Mouse (Mus musculus): ENCODE results near the gene Ifi207. TPM values are rescaled to one million over a fixed set of nuclear protein-coding genes. Genes with fewer than 3 reads are reported as not detected.
"Not testable (repeated sequence)": the region's sequence is repeated elsewhere in the genome, so short reads cannot be mapped to it uniquely, and the experiment has no call there.

Ifi207 gene
- polyA plus RNA-seq (2015; fragmentation: Nextera tagmentation; extraction: Ambion mirVana), result 1.3 and 1.4 TPM in 2 replicates

GRCm38 (mm10) chr1:173741656-173742055 is at the start of gene Ifi207:
Ifi207 (minus strand) TSS chr1:173741747.
- Histone ChIP-seq H3K9ac (no peak within 1 kb of the TSS), H3K36me3 (replicated peaks) (no peaks in the 10 kb centered on the region), H3K4me2 (no peak within 1 kb of the TSS), H3K27me3 (no peaks in the 10 kb centered on the region), H3K4me1 (replicated peaks) (no peaks in the 10 kb centered on the region), H3K27ac (replicated peaks) (no peak within 1 kb of the TSS), H3K9me3 (replicated peaks) (no peaks in the 10 kb centered on the region), H3K4me3 (replicated peaks) (no peak within 1 kb of the TSS)
- ATAC-seq (ENCODE audit: insufficient read depth), result no peak
- WGBS (ENCODE audit: insufficient replicate concordance), result 27% methylated on average over 4 of the region's 4 CpGs

GRCm38 (mm10) chr1:173773457-173773856 is 31.9 kb upstream of the Ifi207 start:
- not testable (repeated sequence) for H3K27ac ChIP-seq (replicated peaks); H3K9me3 ChIP-seq (replicated peaks); H3K27me3 ChIP-seq; ATAC-seq (ENCODE audit: insufficient read depth); H3K9ac ChIP-seq; H3K4me1 ChIP-seq (replicated peaks); H3K36me3 ChIP-seq (replicated peaks); H3K4me3 ChIP-seq (replicated peaks); H3K4me2 ChIP-seq
- WGBS (ENCODE audit: insufficient replicate concordance), result 45% methylated on average over 3 of the region's 3 CpGs

- H3K4me2 ChIP-seq; H3K36me3 ChIP-seq (replicated peaks); H3K9me3 ChIP-seq (replicated peaks); H3K4me1 ChIP-seq (replicated peaks); H3K9ac ChIP-seq; H3K27ac ChIP-seq (replicated peaks); H3K27me3 ChIP-seq; H3K4me3 ChIP-seq (replicated peaks): not testable (repeated sequence)
- 26% methylated on average over 5 of the region's 5 CpGs for WGBS (ENCODE audit: insufficient replicate concordance)
- ATAC-seq (ENCODE audit: insufficient read depth), result peak; percentile 69
Measured at GRCm38 (mm10) chr1:173766848-173767617, 25.5 kb upstream of the Ifi207 start, which contains the start of gene Ifi204. Ifi204 (minus strand) TSS chr1:173766943.

- not testable (repeated sequence) for H3K4me3 ChIP-seq (replicated peaks); H3K9me3 ChIP-seq (replicated peaks); ATAC-seq (ENCODE audit: insufficient read depth); H3K4me2 ChIP-seq; H3K27me3 ChIP-seq; H3K9ac ChIP-seq; H3K27ac ChIP-seq (replicated peaks); H3K36me3 ChIP-seq (replicated peaks); H3K4me1 ChIP-seq (replicated peaks)
- 69% methylated on average over 5 of the region's 5 CpGs for WGBS (ENCODE audit: insufficient replicate concordance)
Measured at GRCm38 (mm10) chr1:173760032-173760431, 18.5 kb upstream of the Ifi207 start.

GRCm38 (mm10) chr1:173742262-173742661 is 715 bp upstream of the Ifi207 start:
- Histone ChIP-seq H3K9me3 (replicated peaks) (no peaks in the 10 kb centered on the region), H3K27me3 (no peaks in the 10 kb centered on the region), H3K4me2 (no peak overlapping the region), H3K9ac (no peak overlapping the region), H3K27ac (replicated peaks) (no peak overlapping the region), H3K36me3 (replicated peaks) (no peaks in the 10 kb centered on the region), H3K4me3 (replicated peaks) (no peak overlapping the region), H3K4me1 (replicated peaks) (no peaks in the 10 kb centered on the region)
- ATAC-seq (ENCODE audit: insufficient read depth), result no peak
- WGBS (ENCODE audit: insufficient replicate concordance), result 26% methylated on average over 1 of the region's 1 CpGs

GRCm38 (mm10) chr1:173740537-173740936 is 1.0 kb downstream of the Ifi207 start:
- no peak for ATAC-seq (ENCODE audit: insufficient read depth)
- H3K4me3 ChIP-seq (replicated peaks), result no peak overlapping the region
- no peaks in the 10 kb centered on the region for H3K4me1 ChIP-seq (replicated peaks)
- H3K4me2 ChIP-seq, result no peak overlapping the region
- no peaks in the 10 kb centered on the region for H3K9me3 ChIP-seq (replicated peaks)
- no peaks in the 10 kb centered on the region for H3K36me3 ChIP-seq (replicated peaks)
- H3K9ac ChIP-seq, result no peak overlapping the region
- no peak overlapping the region for H3K27ac ChIP-seq (replicated peaks)
- H3K27me3 ChIP-seq, result no peaks in the 10 kb centered on the region

GRCm38 (mm10) chr1:173736986-173737385 is 4.6 kb downstream of the Ifi207 start:
- Histone ChIP-seq H3K36me3 (replicated peaks) (no peaks in the 10 kb centered on the region), H3K4me3 (replicated peaks) (no peak overlapping the region), H3K27ac (replicated peaks) (no peak overlapping the region), H3K9ac (no peak overlapping the region), H3K9me3 (replicated peaks) (no peaks in the 10 kb centered on the region), H3K4me1 (replicated peaks) (no peaks in the 10 kb centered on the region), H3K27me3 (no peaks in the 10 kb centered on the region), H3K4me2 (no peak overlapping the region)
- no peak for ATAC-seq (ENCODE audit: insufficient read depth)
- WGBS (ENCODE audit: insufficient replicate concordance), result 29% methylated on average over 2 of the region's 2 CpGs

- H3K27me3 ChIP-seq; H3K36me3 ChIP-seq (replicated peaks); H3K9me3 ChIP-seq (replicated peaks); H3K27ac ChIP-seq (replicated peaks); ATAC-seq (ENCODE audit: insufficient read depth); H3K4me3 ChIP-seq (replicated peaks); H3K4me2 ChIP-seq; H3K4me1 ChIP-seq (replicated peaks); H3K9ac ChIP-seq: not testable (repeated sequence)
- 69% methylated on average over 4 of the region's 4 CpGs for WGBS (ENCODE audit: insufficient replicate concordance)
Measured at GRCm38 (mm10) chr1:173735015-173735414, 6.5 kb downstream of the Ifi207 start.

- Histone ChIP-seq H3K4me3 (replicated peaks) (no peak overlapping the region), H3K27ac (replicated peaks) (no peak overlapping the region), H3K4me2 (no peak overlapping the region), H3K36me3 (replicated peaks) (no peaks in the 10 kb centered on the region), H3K27me3 (no peaks in the 10 kb centered on the region), H3K9ac (no peak overlapping the region), H3K4me1 (replicated peaks) (no peaks in the 10 kb centered on the region), H3K9me3 (replicated peaks) (no peaks in the 10 kb centered on the region)
- no peak for ATAC-seq (ENCODE audit: insufficient read depth)
- WGBS (ENCODE audit: insufficient replicate concordance), result 28% methylated on average over 7 of the region's 7 CpGs
Measured at GRCm38 (mm10) chr1:173733219-173733618, 8.3 kb downstream of the Ifi207 start.

- H3K4me2 ChIP-seq, result no peak overlapping the region
- no peak overlapping the region for H3K27ac ChIP-seq (replicated peaks)
- no peak overlapping the region for H3K4me3 ChIP-seq (replicated peaks)
- no peaks in the 10 kb centered on the region for H3K4me1 ChIP-seq (replicated peaks)
- no peak for ATAC-seq (ENCODE audit: insufficient read depth)
- 35% methylated on average over 1 of the region's 1 CpGs for WGBS (ENCODE audit: insufficient replicate concordance)
- H3K9ac ChIP-seq, result no peak overlapping the region
- H3K36me3 ChIP-seq (replicated peaks), result no peaks in the 10 kb centered on the region
- H3K27me3 ChIP-seq, result no peaks in the 10 kb centered on the region
- no peaks in the 10 kb centered on the region for H3K9me3 ChIP-seq (replicated peaks)
Measured at GRCm38 (mm10) chr1:173694270-173694669, 47.3 kb downstream of the Ifi207 start.

GRCm38 (mm10) chr1:173678605-173679004 is 62.9 kb downstream of the Ifi207 start:
- not testable (repeated sequence) for H3K9ac ChIP-seq; H3K36me3 ChIP-seq (replicated peaks); H3K4me3 ChIP-seq (replicated peaks); H3K4me2 ChIP-seq; H3K27me3 ChIP-seq; H3K4me1 ChIP-seq (replicated peaks); H3K9me3 ChIP-seq (replicated peaks); ATAC-seq (ENCODE audit: insufficient read depth); H3K27ac ChIP-seq (replicated peaks)
- WGBS (ENCODE audit: insufficient replicate concordance), result 47% methylated on average over 1 of the region's 1 CpGs

Measured in liver, embryonic 15.5 days (tissue).